Mouse (Mus musculus): ENCODE data around the gene Mier1.

- no peak for TF ChIP-seq CTCF (IDR thresholded peaks at IDR 0.05; ENCODE audit: insufficient read depth, low read length)
- TF ChIP-seq POLR2A (IDR thresholded peaks at IDR 0.05; ENCODE audit: borderline replicate concordance, extremely low read depth, low read depth, low read length): no peak
Measured at GRCm38 (mm10) chr4:103085237-103085636, 29.0 kb upstream of the Mier1 start.
